Mouse (Mus musculus) forebrain, embryonic 15.5 days (tissue): ENCODE measurements around the gene Eif1. TPM values are rescaled to one million over a fixed set of nuclear protein-coding genes. Genes with fewer than 3 reads are reported as not detected.
"Not testable (repeated sequence)": the region's sequence is repeated elsewhere in the genome, so short reads cannot be mapped to it uniquely, and the experiment has no call there.

Experiments used
- ATAC-seq: fragments of 200-750 bp; cut with Nextera tagmentation; replicated peaks from 2 replicates; pipeline ENCODE4 v1.8.0; 2017; ENCODE audit warnings: mild to moderate bottlenecking, moderate TSS enrichment, moderate library complexity
- H3K27ac ChIP-seq: fragments of 300-500 bp; sonication (generic); replicated peaks from 2 replicates; pipeline ENCODE4 v1.5.1; 2015; ENCODE audit warnings: mild to moderate bottlenecking, inconsistent platforms
- H3K27me3 ChIP-seq: fragments of 300-500 bp; sonication (generic); 2 replicates; pipeline ENCODE4 v1.6.1; 2015; ENCODE audit warnings: inconsistent platforms
- H3K36me3 ChIP-seq: fragments of 300-500 bp; sonication (generic); 2 replicates; pipeline ENCODE4 v1.6.1; 2015; ENCODE audit warnings: mild to moderate bottlenecking, inconsistent platforms
- H3K4me1 ChIP-seq: fragments of 300-500 bp; sonication (generic); 2 replicates; pipeline ENCODE4 v1.6.1; 2015; ENCODE audit warnings: inconsistent platforms
- H3K4me2 ChIP-seq: fragments of 300-500 bp; sonication (generic); replicated peaks from 2 replicates; pipeline ENCODE4 v1.6.1; 2015; ENCODE audit warnings: mild to moderate bottlenecking, inconsistent platforms
- H3K4me3 ChIP-seq: fragments of 300-500 bp; sonication (generic); 2 replicates; pipeline ENCODE4 v1.5.1; 2015; ENCODE audit warnings: mild to moderate bottlenecking, inconsistent platforms
- H3K9ac ChIP-seq: fragments of 300-500 bp; sonication (generic); replicated peaks from 2 replicates; pipeline ENCODE4 v1.6.1; 2015; ENCODE audit warnings: mild to moderate bottlenecking, inconsistent platforms
- H3K9me3 ChIP-seq: fragments of 300-500 bp; sonication (generic); 2 replicates; pipeline ENCODE4 v1.6.1; 2016; ENCODE audit warnings: inconsistent platforms
- WGBS: fragments of 180-500 bp; shearing (Covaris S2); methylation state at CpG from one replicate; pipeline ENCODE4 v1.1.7; 2015; ENCODE audit warnings: mixed read lengths; 5-methylcytosine and 5-hydroxymethylcytosine counted together
- polyA plus RNA-seq: library from polyadenylated mRNA; unstranded; fragments of >200 nt; fragmentation: Nextera tagmentation; extraction: Ambion mirVana; gene quantifications from 2 replicates; pipeline ENCODE4 v1.2.1, GENCODE M21; 2015

The Eif1 gene
- polyA plus RNA-seq, 1 experiment from 2014 or later, result 1,271 TPM

DNA sequence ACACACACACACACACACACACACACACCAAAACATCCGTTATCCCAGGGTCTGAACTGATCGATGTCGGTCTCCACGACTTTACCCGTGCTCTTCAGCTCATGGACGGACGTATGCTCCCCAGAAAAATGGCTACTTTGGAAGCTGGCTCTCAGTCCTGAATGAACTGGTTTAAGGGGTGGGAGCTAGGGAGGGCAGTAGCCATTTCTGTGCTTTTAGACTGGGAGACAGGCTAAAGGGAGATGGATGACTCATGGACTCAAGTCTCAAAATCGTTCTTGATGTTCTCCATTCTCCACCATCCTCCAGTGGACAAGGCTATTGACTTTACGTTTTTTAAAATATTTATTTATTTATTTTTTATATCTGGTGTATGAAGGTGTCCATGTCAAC lies 37.1 kb downstream of the Eif1 start:
- H3K27ac ChIP-seq, result 0 out of 2 replicates have a peak overlapping the region, but pooled peaks have one; percentile 58
- peak overlapping the region; percentile 65; the same call in 1 of the 2 replicates for H3K9ac ChIP-seq
- H3K4me2 ChIP-seq, result peak overlapping the region; percentile 92
- ATAC-seq, result no peak
- H3K4me1 ChIP-seq, result peaks cover 16% of the 10 kb centered on the region
- peaks cover 5% of the 10 kb centered on the region; the same call in 1 of the 2 replicates for H3K27me3 ChIP-seq
- H3K9me3 ChIP-seq, result no peaks in the 10 kb centered on the region
- H3K4me3 ChIP-seq, result peak overlapping the region; percentile 76
- H3K36me3 ChIP-seq, result no peaks in the 10 kb centered on the region
- 14% methylated on average over 9 of the region's 9 CpGs for WGBS

DNA sequence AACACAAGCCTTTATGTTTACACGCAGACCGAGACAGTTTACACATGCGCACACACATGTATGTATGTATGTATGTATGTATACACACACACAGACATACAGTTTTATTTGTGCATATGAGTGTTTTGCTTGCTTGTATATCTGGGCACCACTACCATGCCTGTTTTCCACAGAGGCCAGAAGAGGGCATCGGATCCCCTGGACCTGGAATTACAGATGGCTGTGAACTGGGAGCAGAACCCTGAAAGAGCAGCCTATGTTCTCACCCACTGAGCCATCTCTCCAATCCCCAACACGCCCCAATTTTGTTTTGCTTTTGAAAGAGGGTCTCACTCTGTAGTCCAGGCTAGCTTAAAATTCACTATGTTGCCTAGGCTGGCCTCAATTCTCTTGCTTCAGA lies 37.7 kb downstream of the Eif1 start:
- Histone ChIP-seq H3K4me1 (peaks cover 13% of the 10 kb centered on the region), H3K9ac (no peak overlapping the region), H3K36me3 (no peaks in the 10 kb centered on the region), H3K27ac (no peak overlapping the region), H3K9me3 (no peaks in the 10 kb centered on the region), H3K4me2 (no peak overlapping the region), H3K27me3 (peaks cover 5% of the 10 kb centered on the region; the same call in 1 of the 2 replicates), H3K4me3 (no peak overlapping the region)
- WGBS, result 48% methylated on average over 5 of the region's 5 CpGs
- ATAC-seq, result no peak

DNA sequence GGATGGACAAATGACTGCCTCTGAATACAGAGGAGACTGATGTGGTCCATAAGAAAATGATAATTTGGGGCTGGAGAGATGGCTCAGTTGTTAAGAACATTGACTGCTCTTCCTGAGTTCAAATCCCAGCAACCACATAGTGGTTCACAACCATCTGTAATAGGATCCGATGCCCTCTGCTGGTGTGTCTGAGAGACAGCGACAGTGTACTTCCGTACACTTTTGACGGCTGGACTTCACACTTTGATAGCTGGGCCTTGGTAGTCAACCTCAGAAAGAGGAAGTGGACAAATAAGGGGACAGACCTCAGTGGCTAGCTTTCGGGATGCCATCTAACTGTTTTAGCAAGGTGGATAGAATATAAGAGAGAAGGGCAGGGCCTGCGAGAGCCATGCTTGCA lies 40.5 kb downstream of the Eif1 start:
- Histone ChIP-seq H3K4me1 (peaks cover 12% of the 10 kb centered on the region), H3K9me3 (no peaks in the 10 kb centered on the region), H3K36me3 (no peaks in the 10 kb centered on the region), H3K27ac (no peak overlapping the region), H3K9ac (no peak overlapping the region), H3K27me3 (peaks cover 5% of the 10 kb centered on the region; the same call in 1 of the 2 replicates), H3K4me3 (no peak overlapping the region), H3K4me2 (no peak overlapping the region)
- 77% methylated on average over 6 of the region's 6 CpGs for WGBS
- ATAC-seq, result no peak

DNA sequence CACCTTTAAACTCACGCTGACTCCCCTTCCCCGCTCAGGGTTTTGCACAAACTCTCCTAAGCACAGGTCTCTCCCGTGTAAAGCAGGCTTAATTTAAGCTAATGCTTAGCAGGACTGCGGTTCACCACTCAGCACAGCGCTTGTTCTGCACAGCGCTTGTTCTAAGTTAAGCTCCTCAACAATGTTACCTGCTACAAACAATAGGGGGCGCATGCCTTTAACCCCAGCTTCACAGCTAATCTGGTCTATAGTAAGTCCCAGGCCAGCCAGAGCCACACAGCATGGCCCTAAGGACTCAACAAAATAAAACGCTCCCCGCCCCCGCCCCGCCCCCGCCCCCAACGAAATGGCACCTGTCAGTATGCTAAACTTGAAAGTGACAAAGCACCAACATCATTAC lies 41.4 kb downstream of the Eif1 start:
- not testable (repeated sequence) for H3K27ac ChIP-seq, H3K9me3 ChIP-seq, H3K9ac ChIP-seq, H3K4me2 ChIP-seq, H3K4me3 ChIP-seq, H3K27me3 ChIP-seq, ATAC-seq, H3K36me3 ChIP-seq
- H3K4me1 ChIP-seq, result peaks cover 12% of the 10 kb centered on the region
- no CpG with 5 or more reads among the region's 13 CpGs for WGBS

DNA sequence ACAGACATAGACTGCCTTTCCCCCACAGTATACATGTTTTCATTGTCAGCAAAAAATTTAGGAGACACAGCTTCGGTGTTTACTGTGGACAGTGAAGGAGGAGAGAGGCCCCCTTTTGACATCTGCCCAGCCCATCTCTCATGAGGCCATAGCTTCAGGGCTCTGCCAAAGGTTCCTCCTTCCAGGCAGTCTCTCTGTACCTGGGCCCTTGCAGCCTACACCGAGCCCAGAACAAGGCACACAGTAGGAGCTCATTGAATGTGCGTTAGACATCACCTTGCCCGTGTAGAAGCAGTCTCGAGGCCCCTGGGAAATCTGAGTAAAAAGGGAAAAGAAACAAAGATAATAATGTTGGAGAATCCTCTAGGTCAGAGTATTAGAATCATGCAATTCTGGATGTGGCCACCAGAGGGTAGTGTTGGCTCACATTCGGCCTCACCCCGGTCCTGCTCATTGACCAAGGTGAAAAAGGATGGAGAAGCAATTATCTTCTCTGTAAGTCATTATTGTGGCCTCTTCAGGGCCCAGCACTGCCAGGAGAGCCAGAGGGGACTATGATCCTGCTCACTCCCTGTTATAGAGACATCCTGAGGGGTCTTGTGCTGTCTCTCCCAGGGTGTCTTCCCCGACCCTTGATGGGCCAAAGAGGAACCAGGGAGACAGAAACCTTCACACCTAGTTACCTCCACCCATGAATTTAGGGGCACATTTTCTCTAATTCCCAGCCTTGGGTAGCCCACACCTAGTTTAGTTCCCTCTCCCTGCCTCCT lies 42.7 kb downstream of the Eif1 start:
- H3K36me3 ChIP-seq, result no peaks in the 10 kb centered on the region
- no peak overlapping the region for H3K4me3 ChIP-seq
- peak; percentile 59 for ATAC-seq
- H3K4me2 ChIP-seq, result no peak overlapping the region
- H3K4me1 ChIP-seq, result peaks cover 5% of the 10 kb centered on the region; the same call in 1 of the 2 replicates
- WGBS, result 11% methylated on average over 8 of the region's 8 CpGs
- H3K27me3 ChIP-seq, result peaks cover 5% of the 10 kb centered on the region; the same call in 1 of the 2 replicates
- H3K27ac ChIP-seq, result no peak overlapping the region
- H3K9me3 ChIP-seq, result no peaks in the 10 kb centered on the region
- no peak overlapping the region for H3K9ac ChIP-seq

DNA sequence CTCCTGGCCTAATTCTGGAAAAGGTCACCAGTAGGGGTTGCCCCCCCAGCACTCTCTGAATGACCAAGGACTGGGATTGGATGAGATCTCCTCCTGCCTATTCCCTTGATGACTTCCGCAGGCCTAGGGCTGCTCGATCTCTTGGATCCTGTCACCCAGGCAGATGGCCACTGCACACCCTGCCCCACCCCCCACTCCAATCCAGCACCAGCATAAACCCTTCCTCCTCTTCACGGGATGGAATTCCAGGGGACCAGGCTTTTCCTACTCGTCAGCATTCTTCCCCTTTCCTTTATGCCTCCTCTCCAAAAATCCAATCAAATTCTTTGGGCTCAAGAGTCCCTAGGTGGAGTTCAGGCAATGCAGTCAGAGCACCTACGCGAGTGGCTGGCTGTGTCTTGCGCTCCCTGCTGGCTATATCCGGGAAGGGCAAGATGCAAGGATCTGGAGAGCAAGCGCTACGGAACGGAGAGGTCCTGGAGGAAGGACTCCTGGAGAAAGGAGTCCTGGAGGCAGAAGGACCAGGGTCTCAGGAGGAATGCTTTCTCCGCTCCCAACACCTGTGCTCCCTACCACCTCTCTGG lies 43.4 kb downstream of the Eif1 start:
- Histone ChIP-seq H3K4me1 (peaks cover 5% of the 10 kb centered on the region; the same call in 1 of the 2 replicates), H3K27ac (no peak overlapping the region), H3K36me3 (no peaks in the 10 kb centered on the region), H3K27me3 (peaks cover 5% of the 10 kb centered on the region; the same call in 1 of the 2 replicates), H3K4me2 (no peak overlapping the region), H3K4me3 (no peak overlapping the region), H3K9ac (no peak overlapping the region), H3K9me3 (no peaks in the 10 kb centered on the region)
- WGBS, result 17% methylated on average over 12 of the region's 12 CpGs
- ATAC-seq, result peak; percentile 55; the same call in 1 of the 2 replicates

DNA sequence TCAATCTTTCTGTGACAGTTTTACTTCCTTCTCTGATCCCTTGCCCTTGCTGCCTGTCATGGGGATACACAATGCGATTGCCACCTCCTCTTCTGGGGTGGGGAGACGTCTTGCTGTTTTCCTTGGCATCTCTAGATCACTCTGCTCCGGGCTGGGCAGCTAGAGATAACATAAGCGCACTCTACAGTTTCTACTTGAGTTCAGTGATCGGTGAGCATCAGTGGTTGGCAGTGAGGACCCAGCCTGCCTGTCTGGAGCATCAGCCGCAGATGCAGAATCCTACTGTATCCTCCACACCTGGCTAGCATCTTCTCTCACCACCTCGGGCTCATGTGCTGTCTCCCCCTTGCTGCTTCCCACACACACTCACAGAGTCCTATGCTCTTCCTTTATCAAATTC lies 49.5 kb downstream of the Eif1 start:
- Histone ChIP-seq H3K27ac (no peak overlapping the region), H3K4me1 (no peaks in the 10 kb centered on the region), H3K36me3 (peaks cover 9% of the 10 kb centered on the region), H3K9ac (no peak overlapping the region), H3K4me2 (no peak overlapping the region), H3K9me3 (no peaks in the 10 kb centered on the region), H3K27me3 (no peaks in the 10 kb centered on the region), H3K4me3 (no peak overlapping the region)
- no peak for ATAC-seq
- 85% methylated on average over 7 of the region's 7 CpGs for WGBS

DNA sequence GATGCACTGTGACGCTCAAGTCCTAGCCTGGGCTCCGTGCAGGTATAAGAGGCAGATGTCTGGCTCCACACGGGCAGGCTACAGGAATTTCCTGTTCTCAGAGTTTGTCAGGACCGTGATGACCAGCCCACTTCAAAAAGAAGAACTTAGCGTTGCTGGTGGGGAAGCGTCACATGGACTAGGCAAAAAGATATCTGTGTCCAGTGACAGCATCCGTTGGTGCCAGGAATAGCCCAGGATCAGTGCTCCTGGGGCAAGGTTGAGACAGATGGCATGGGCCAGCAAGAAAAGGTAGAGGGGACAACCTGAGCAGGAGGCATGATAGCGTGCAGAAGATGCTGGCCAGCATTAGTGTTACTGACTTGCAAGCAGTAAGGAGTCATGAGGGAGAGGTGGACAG lies 50.1 kb downstream of the Eif1 start:
- Histone ChIP-seq H3K4me1 (no peaks in the 10 kb centered on the region), H3K36me3 (peaks cover 13% of the 10 kb centered on the region), H3K4me3 (no peak overlapping the region), H3K9ac (no peak overlapping the region), H3K4me2 (no peak overlapping the region), H3K27me3 (no peaks in the 10 kb centered on the region), H3K27ac (no peak overlapping the region), H3K9me3 (no peaks in the 10 kb centered on the region)
- 84% methylated on average over 8 of the region's 8 CpGs for WGBS
- ATAC-seq, result no peak

Other genes starting within 250 kb of the Eif1 start
- not detected in 2 replicates for gene Krt32, start 231.7 kb upstream of the Eif1 start, polyA plus RNA-seq
- gene Krt35, start 223.6 kb upstream of the Eif1 start, polyA plus RNA-seq, result not detected in 2 replicates
- not detected in 2 replicates for gene Krt36, start 214.3 kb upstream of the Eif1 start, polyA plus RNA-seq
- gene Krt13, start 198.3 kb upstream of the Eif1 start, polyA plus RNA-seq, result not detected in 2 replicates
- gene Krt15, start 184.0 kb upstream of the Eif1 start, polyA plus RNA-seq, result 0.60 TPM in 1 of 2 replicates, not detected in the other
- gene Krt19, start 171.2 kb upstream of the Eif1 start, polyA plus RNA-seq, result 0.32 and 3.8 TPM in 2 replicates
- gene Krt9, start 126.6 kb upstream of the Eif1 start, polyA plus RNA-seq, result not detected in 2 replicates
- gene Krt14, start 112.3 kb upstream of the Eif1 start, polyA plus RNA-seq, result 0.25 TPM in 1 of 2 replicates, not detected in the other
- not detected in 2 replicates for gene Krt16, start 71.0 kb upstream of the Eif1 start, polyA plus RNA-seq
- 0.31 TPM in 1 of 2 replicates, not detected in the other for gene Krt17, start 58.9 kb upstream of the Eif1 start, polyA plus RNA-seq
- gene Krt42, start 50.0 kb upstream of the Eif1 start, polyA plus RNA-seq, result not detected in 2 replicates
- 0.57 and 0.78 TPM in 2 replicates for gene Gast, start 14.5 kb downstream of the Eif1 start, polyA plus RNA-seq
- gene Hap1, start 36.2 kb downstream of the Eif1 start, polyA plus RNA-seq, result 94.7 and 128 TPM in 2 replicates
- gene Jup, start 77.9 kb downstream of the Eif1 start, polyA plus RNA-seq, result 51.4 and 55.4 TPM in 2 replicates
- gene P3h4, start 95.0 kb downstream of the Eif1 start, polyA plus RNA-seq, result 13.5 and 14.4 TPM in 2 replicates
- gene Fkbp10, start 95.8 kb downstream of the Eif1 start, polyA plus RNA-seq, result 16.9 and 17.3 TPM in 2 replicates
- gene Nt5c3b, start 121.9 kb downstream of the Eif1 start, polyA plus RNA-seq, result 103 and 112 TPM in 2 replicates
- gene Klhl10, start 122.0 kb downstream of the Eif1 start, polyA plus RNA-seq, result 0.67 and 0.69 TPM in 2 replicates
- gene Klhl11, start 152.9 kb downstream of the Eif1 start, polyA plus RNA-seq, result 13.5 and 14.0 TPM in 2 replicates
- 230 and 237 TPM in 2 replicates for gene Acly, start 208.1 kb downstream of the Eif1 start, polyA plus RNA-seq
- gene Ttc25, start 225.7 kb downstream of the Eif1 start, polyA plus RNA-seq, result 1.1 and 2.1 TPM in 2 replicates